Mouse (Mus musculus): ENCODE data around the gene Xkr8. TPM values are rescaled to one million over a fixed set of nuclear protein-coding genes. Genes with fewer than 3 reads are reported as not detected.
A peak's percentile ranks its signal among the peaks of the same experiment; 100 is the strongest.

Gene Xkr8
- polyA plus RNA-seq, 1 experiment from 2014 or later: 4.3 TPM

- Histone ChIP-seq H3K4me2 (no peak overlapping the region), H3K36me3 (no peaks in the 10 kb centered on the region), H3K4me1 (replicated peaks) (peaks cover 10% of the 10 kb centered on the region), H3K4me3 (replicated peaks) (no peak overlapping the region), H3K27ac (no peak overlapping the region), H3K9me3 (no peaks in the 10 kb centered on the region), H3K27me3 (no peaks in the 10 kb centered on the region), H3K9ac (replicated peaks) (no peak overlapping the region)
- ATAC-seq (ENCODE audit: insufficient number of reproducible peaks, insufficient read depth, low FRiP score, low TSS enrichment, low read depth): no peak
- 71% methylated on average over 3 of the region's 3 CpGs for WGBS
Observed at GRCm38 (mm10) chr4:132735894-132736293, 3.5 kb upstream of the Xkr8 start.

GRCm38 (mm10) chr4:132735389-132735788 lies 3.0 kb upstream of the Xkr8 start:
- Histone ChIP-seq H3K9ac (replicated peaks) (no peak overlapping the region), H3K4me2 (no peak overlapping the region), H3K4me1 (replicated peaks) (peaks cover 10% of the 10 kb centered on the region), H3K9me3 (no peaks in the 10 kb centered on the region), H3K4me3 (replicated peaks) (no peak overlapping the region), H3K27ac (no peak overlapping the region), H3K27me3 (no peaks in the 10 kb centered on the region), H3K36me3 (no peaks in the 10 kb centered on the region)
- WGBS: 87% methylated on average over 2 of the region's 2 CpGs
- no peak for ATAC-seq (ENCODE audit: insufficient number of reproducible peaks, insufficient read depth, low FRiP score, low TSS enrichment, low read depth)

- peaks cover 10% of the 10 kb centered on the region for H3K4me1 ChIP-seq (replicated peaks)
- WGBS: 86% methylated on average over 2 of the region's 2 CpGs
- H3K9me3 ChIP-seq: no peaks in the 10 kb centered on the region
- no peak overlapping the region for H3K27ac ChIP-seq
- H3K36me3 ChIP-seq: no peaks in the 10 kb centered on the region
- ATAC-seq (ENCODE audit: insufficient number of reproducible peaks, insufficient read depth, low FRiP score, low TSS enrichment, low read depth): no peak
- no peak overlapping the region for H3K9ac ChIP-seq (replicated peaks)
- no peaks in the 10 kb centered on the region for H3K27me3 ChIP-seq
- H3K4me2 ChIP-seq: no peak overlapping the region
- H3K4me3 ChIP-seq (replicated peaks): no peak overlapping the region
Observed at GRCm38 (mm10) chr4:132734766-132735165, 2.4 kb upstream of the Xkr8 start.

GRCm38 (mm10) chr4:132733071-132733770 lies 875 bp upstream of the Xkr8 start:
- peaks cover 1% of the 10 kb centered on the region; the same call in 1 of the 2 replicates for H3K36me3 ChIP-seq
- H3K4me3 ChIP-seq (replicated peaks): no peak overlapping the region
- no peaks in the 10 kb centered on the region for H3K27me3 ChIP-seq
- H3K4me1 ChIP-seq (replicated peaks): peaks cover 10% of the 10 kb centered on the region
- H3K9ac ChIP-seq (replicated peaks): no peak overlapping the region
- H3K9me3 ChIP-seq: no peaks in the 10 kb centered on the region
- 92% methylated on average over 25 of the region's 25 CpGs for WGBS
- H3K4me2 ChIP-seq: no peak overlapping the region
- ATAC-seq (ENCODE audit: insufficient number of reproducible peaks, insufficient read depth, low FRiP score, low TSS enrichment, low read depth): no peak
- no peak overlapping the region for H3K27ac ChIP-seq

GRCm38 (mm10) chr4:132731616-132732015 lies 730 bp downstream of the Xkr8 start:
- Histone ChIP-seq H3K4me2 (peak overlapping the region; percentile 84), H3K9ac (replicated peaks) (no peak overlapping the region), H3K27ac (no peak overlapping the region), H3K27me3 (no peaks in the 10 kb centered on the region), H3K4me1 (replicated peaks) (peaks cover 10% of the 10 kb centered on the region), H3K36me3 (peaks cover 16% of the 10 kb centered on the region), H3K4me3 (replicated peaks) (peak overlapping the region; percentile 58), H3K9me3 (no peaks in the 10 kb centered on the region)
- ATAC-seq (ENCODE audit: insufficient number of reproducible peaks, insufficient read depth, low FRiP score, low TSS enrichment, low read depth): no peak
- 50% methylated on average over 12 of the region's 12 CpGs for WGBS

- H3K27ac ChIP-seq: no peak overlapping the region
- H3K4me1 ChIP-seq (replicated peaks): peaks cover 10% of the 10 kb centered on the region
- no peak for ATAC-seq (ENCODE audit: insufficient number of reproducible peaks, insufficient read depth, low FRiP score, low TSS enrichment, low read depth)
- H3K4me3 ChIP-seq (replicated peaks): no peak overlapping the region
- H3K4me2 ChIP-seq: no peak overlapping the region
- no peak overlapping the region for H3K9ac ChIP-seq (replicated peaks)
- WGBS: 87% methylated on average over 8 of the region's 8 CpGs
- H3K9me3 ChIP-seq: no peaks in the 10 kb centered on the region
- peaks cover 41% of the 10 kb centered on the region for H3K36me3 ChIP-seq
- no peaks in the 10 kb centered on the region for H3K27me3 ChIP-seq
Observed at GRCm38 (mm10) chr4:132728233-132728632, 4.1 kb downstream of the Xkr8 start.

- no peak overlapping the region for H3K4me3 ChIP-seq (replicated peaks)
- no peak overlapping the region for H3K4me2 ChIP-seq
- H3K4me1 ChIP-seq (replicated peaks): no peaks in the 10 kb centered on the region
- H3K9ac ChIP-seq (replicated peaks): no peak overlapping the region
- ATAC-seq (ENCODE audit: insufficient number of reproducible peaks, insufficient read depth, low FRiP score, low TSS enrichment, low read depth): no peak
- no peaks in the 10 kb centered on the region for H3K9me3 ChIP-seq
- no peak overlapping the region for H3K27ac ChIP-seq
- 97% methylated on average over 1 of the region's 1 CpGs for WGBS
- H3K36me3 ChIP-seq: peaks cover 78% of the 10 kb centered on the region
- no peaks in the 10 kb centered on the region for H3K27me3 ChIP-seq
Observed at GRCm38 (mm10) chr4:132718251-132718650, 14.1 kb downstream of the Xkr8 start.

GRCm38 (mm10) chr4:132713181-132713580 lies 19.2 kb downstream of the Xkr8 start:
- H3K36me3 ChIP-seq: peaks cover 77% of the 10 kb centered on the region
- whole genome bisulfite sequencing: 97% methylated on average over 7 of the region's 7 CpGs
- no peak for ATAC-seq (ENCODE audit: insufficient number of reproducible peaks, insufficient read depth, low FRiP score, low TSS enrichment, low read depth)

GRCm38 (mm10) chr4:132706885-132707284 lies 25.5 kb downstream of the Xkr8 start:
- no peaks in the 10 kb centered on the region for H3K27me3 ChIP-seq
- no peak overlapping the region for H3K27ac ChIP-seq
- 94% methylated on average over 8 of the region's 8 CpGs for WGBS
- H3K4me3 ChIP-seq (replicated peaks): no peak overlapping the region
- H3K9ac ChIP-seq (replicated peaks): no peak overlapping the region
- H3K4me2 ChIP-seq: no peak overlapping the region
- peaks cover 92% of the 10 kb centered on the region for H3K36me3 ChIP-seq
- no peak for ATAC-seq (ENCODE audit: insufficient number of reproducible peaks, insufficient read depth, low FRiP score, low TSS enrichment, low read depth)
- no peaks in the 10 kb centered on the region for H3K9me3 ChIP-seq
- H3K4me1 ChIP-seq (replicated peaks): no peaks in the 10 kb centered on the region

More at GRCm38 (mm10) chr4:132713181-132713580, 19.2 kb downstream of the Xkr8 start:
- no peaks in the 10 kb centered on the region for H3K4me1 ChIP-seq (replicated peaks)
- no peak overlapping the region for H3K27ac ChIP-seq
- no peak overlapping the region for H3K4me3 ChIP-seq (replicated peaks)
- no peak overlapping the region for H3K9ac ChIP-seq (replicated peaks)
- H3K27me3 ChIP-seq: no peaks in the 10 kb centered on the region
- H3K9me3 ChIP-seq: no peaks in the 10 kb centered on the region
- H3K4me2 ChIP-seq: no peak overlapping the region

- Histone ChIP-seq H3K4me3 (replicated peaks) (no peak overlapping the region), H3K4me1 (replicated peaks) (no peaks in the 10 kb centered on the region), H3K4me2 (no peak overlapping the region), H3K27ac (no peak overlapping the region), H3K9ac (replicated peaks) (no peak overlapping the region), H3K27me3 (no peaks in the 10 kb centered on the region), H3K9me3 (no peaks in the 10 kb centered on the region), H3K36me3 (peaks cover 85% of the 10 kb centered on the region)
- WGBS: 96% methylated on average over 5 of the region's 5 CpGs
- ATAC-seq (ENCODE audit: insufficient number of reproducible peaks, insufficient read depth, low FRiP score, low TSS enrichment, low read depth): no peak
Observed at GRCm38 (mm10) chr4:132702076-132702475, 30.3 kb downstream of the Xkr8 start.

GRCm38 (mm10) chr4:132693366-132693765 lies 39.0 kb downstream of the Xkr8 start:
- Histone ChIP-seq H3K9ac (replicated peaks) (no peak overlapping the region), H3K27me3 (no peaks in the 10 kb centered on the region), H3K4me1 (replicated peaks) (no peaks in the 10 kb centered on the region), H3K4me2 (no peak overlapping the region), H3K36me3 (peaks cover 74% of the 10 kb centered on the region), H3K4me3 (replicated peaks) (no peak overlapping the region), H3K9me3 (no peaks in the 10 kb centered on the region), H3K27ac (no peak overlapping the region)
- no peak for ATAC-seq (ENCODE audit: insufficient number of reproducible peaks, insufficient read depth, low FRiP score, low TSS enrichment, low read depth)
- WGBS: 97% methylated on average over 3 of the region's 3 CpGs

- 87% methylated on average over 2 of the region's 2 CpGs for WGBS
- H3K4me3 ChIP-seq (replicated peaks): no peak overlapping the region
- no peak overlapping the region for H3K27ac ChIP-seq
- no peaks in the 10 kb centered on the region for H3K4me1 ChIP-seq (replicated peaks)
- peaks cover 63% of the 10 kb centered on the region for H3K36me3 ChIP-seq
- no peaks in the 10 kb centered on the region for H3K9me3 ChIP-seq
- ATAC-seq (ENCODE audit: insufficient number of reproducible peaks, insufficient read depth, low FRiP score, low TSS enrichment, low read depth): no peak
- H3K9ac ChIP-seq (replicated peaks): no peak overlapping the region
- H3K27me3 ChIP-seq: no peaks in the 10 kb centered on the region
- H3K4me2 ChIP-seq: no peak overlapping the region
Observed at GRCm38 (mm10) chr4:132689634-132690033, 42.7 kb downstream of the Xkr8 start.

Data from limb, embryonic 12.5 days (tissue).